Comparison of ENCODE assay signal across 30 mouse cellular contexts in the genomic region with DNA sequence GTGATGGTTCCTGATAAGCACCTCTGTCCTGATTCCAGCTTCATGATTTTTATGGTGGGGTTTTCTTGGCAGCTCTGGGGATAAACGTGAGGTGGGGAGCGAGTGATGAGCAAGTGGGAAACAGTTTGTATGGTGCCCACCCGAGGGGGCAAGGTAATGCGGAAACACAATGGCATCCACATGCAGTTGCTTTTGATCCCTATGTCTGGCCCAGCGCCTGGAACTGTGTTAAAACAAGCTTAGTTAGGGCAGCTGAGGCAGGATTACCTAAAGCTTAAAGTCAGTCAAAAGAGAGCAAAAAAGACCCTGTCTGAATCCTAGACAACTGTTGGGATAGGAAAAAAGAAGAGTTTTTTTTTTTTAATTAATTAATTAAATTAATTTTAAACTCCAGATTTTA. TPM values are rescaled to one million over a fixed set of nuclear protein-coding genes. Genes with fewer than 3 reads are reported as not detected.
A peak's percentile ranks its signal among the peaks of the same experiment; 100 is the strongest.
DNase-seq lines count a peak whose midpoint lies in the region; ATAC-seq and TF ChIP-seq lines count a peak whose summit lies in the region.
"Had no signal": no experiment of that assay in that cellular context is flagged by ENCODE, and none has a peak within 500 bp of the region (broad histone marks: within the 10 kb centered on the region; RNA-seq: fewer than 3 reads in every experiment).

No protein-coding gene starts in this region.

- H3K4me2 ChIP-seq in heart, embryonic 13.5 days = no peak overlapping the region
- H3K4me2 ChIP-seq in liver, embryonic 14.5 days (ENCODE audit: low read depth) = peak overlapping the region; percentile 55; the same call in 1 of the 2 replicates
- 0 out of 2 replicates have a peak overlapping the region, but pooled peaks have one; percentile 41 for H3K4me2 ChIP-seq in liver, embryonic 15.5 days
- no peak overlapping the region for H3K4me2 ChIP-seq in midbrain, embryonic 15.5 days
- no peak overlapping the region for H3K4me2 ChIP-seq in kidney, embryonic 15.5 days
- H3K4me2 ChIP-seq: embryonic facial prominence, embryonic 15.5 days; heart, embryonic 12.5 days; limb, embryonic 15.5 days; lung, embryonic 15.5 days; midbrain, embryonic 12.5 days; neural tube, embryonic 12.5 days had no signal

- H3K4me1 ChIP-seq in heart, embryonic 13.5 days = peaks cover 27% of the 10 kb centered on the region
- H3K4me1 ChIP-seq in liver, embryonic 14.5 days (replicated peaks; ENCODE audit: control insufficient read depth in 2 of 2, insufficient read depth in 2 of 2, low read length in 1 of 2) = peaks cover 13 to 24% of the 10 kb centered on the region in 2 experiments
- peaks cover 33% of the 10 kb centered on the region for H3K4me1 ChIP-seq in liver, embryonic 15.5 days (replicated peaks)
- peaks cover 5% of the 10 kb centered on the region; the same call in 1 of the 2 replicates for H3K4me1 ChIP-seq in midbrain, embryonic 15.5 days
- peaks cover 16% of the 10 kb centered on the region for H3K4me1 ChIP-seq in kidney, embryonic 15.5 days
- H3K4me1 ChIP-seq: neural tube, embryonic 12.5 days had no signal

- peaks cover 7% of the 10 kb centered on the region for H3K36me3 ChIP-seq in heart, embryonic 13.5 days
- peaks cover 16% of the 10 kb centered on the region for H3K36me3 ChIP-seq in liver, embryonic 14.5 days (replicated peaks; ENCODE audit: control insufficient read depth, insufficient read depth, low read depth)
- peaks cover 9% of the 10 kb centered on the region for H3K36me3 ChIP-seq in liver, embryonic 15.5 days (replicated peaks)
- H3K36me3 ChIP-seq in midbrain, embryonic 15.5 days (replicated peaks) = no peaks in the 10 kb centered on the region
- 0 out of 2 replicates have a peak, but pooled peaks cover 1% of the 10 kb centered on the region for H3K36me3 ChIP-seq in kidney, embryonic 15.5 days
- H3K36me3 ChIP-seq: embryonic facial prominence, embryonic 15.5 days; heart, embryonic 12.5 days; midbrain, embryonic 12.5 days; neural tube, embryonic 12.5 days had no signal

- no peaks in the 10 kb centered on the region for H3K9me3 ChIP-seq in heart, embryonic 13.5 days
- H3K9me3 ChIP-seq in liver, embryonic 14.5 days (ENCODE audit: control insufficient read depth, low read length) = no peaks in the 10 kb centered on the region
- H3K9me3 ChIP-seq in liver, embryonic 15.5 days (replicated peaks) = no peaks in the 10 kb centered on the region
- no peaks in the 10 kb centered on the region for H3K9me3 ChIP-seq in midbrain, embryonic 15.5 days
- H3K9me3 ChIP-seq in kidney, embryonic 15.5 days (replicated peaks) = no peaks in the 10 kb centered on the region
- H3K9me3 ChIP-seq: embryonic facial prominence, embryonic 10.5 days; embryonic facial prominence, embryonic 15.5 days; heart, embryonic 12.5 days; limb, embryonic 10.5 days; limb, embryonic 15.5 days; lung, embryonic 15.5 days; midbrain, embryonic 12.5 days; neural tube, embryonic 12.5 days had no signal

- H3K4me3 ChIP-seq in heart, embryonic 13.5 days = no peak overlapping the region
- H3K4me3 ChIP-seq in liver, embryonic 14.5 days (ENCODE audit: insufficient read depth in 1 of 2, low read depth in 2 of 2, low read length in 2 of 2) = no peak overlapping the region
- H3K4me3 ChIP-seq in liver, embryonic 15.5 days (replicated peaks) = no peak overlapping the region
- H3K4me3 ChIP-seq in midbrain, embryonic 15.5 days = no peak overlapping the region
- no peak overlapping the region for H3K4me3 ChIP-seq in kidney, embryonic 15.5 days (replicated peaks)
- H3K4me3 ChIP-seq: embryonic facial prominence, embryonic 10.5 days; embryonic facial prominence, embryonic 15.5 days; heart, embryonic 12.5 days; limb, embryonic 10.5 days; limb, embryonic 15.5 days; lung, embryonic 15.5 days; midbrain, embryonic 12.5 days; myocyte; neural tube, embryonic 12.5 days had no signal

- WGBS in heart, embryonic 13.5 days = 80% methylated on average over 5 of the region's 5 CpGs
- WGBS in liver, embryonic 14.5 days (ENCODE audit: insufficient replicate concordance) = 82% methylated on average over 5 of the region's 5 CpGs
- 87% methylated on average over 5 of the region's 5 CpGs for WGBS in liver, embryonic 15.5 days (ENCODE audit: insufficient replicate concordance)
- WGBS in midbrain, embryonic 15.5 days = 36% methylated on average over 5 of the region's 5 CpGs
- 87% methylated on average over 5 of the region's 5 CpGs for WGBS in kidney, embryonic 15.5 days

- no peak overlapping the region for H3K9ac ChIP-seq in heart, embryonic 13.5 days
- no peak overlapping the region for H3K9ac ChIP-seq in liver, embryonic 14.5 days (replicated peaks)
- no peak overlapping the region for H3K9ac ChIP-seq in liver, embryonic 15.5 days
- no peak overlapping the region for H3K9ac ChIP-seq in midbrain, embryonic 15.5 days
- no peak overlapping the region for H3K9ac ChIP-seq in kidney, embryonic 15.5 days
- H3K9ac ChIP-seq: embryonic facial prominence, embryonic 15.5 days; heart, embryonic 12.5 days; limb, embryonic 15.5 days; lung, embryonic 15.5 days; midbrain, embryonic 12.5 days; neural tube, embryonic 12.5 days had no signal

- no peak for TF ChIP-seq EP300 in liver, embryonic 14.5 days (IDR thresholded peaks at IDR 0.05; ENCODE audit: low read depth)

- no peak for ATAC-seq in heart, embryonic 13.5 days (ENCODE audit: extremely low read depth, insufficient number of reproducible peaks, low FRiP score, low TSS enrichment)
- ATAC-seq in liver, embryonic 14.5 days (ENCODE audit: insufficient read depth) = no peak
- ATAC-seq in liver, embryonic 15.5 days (ENCODE audit: insufficient read depth) = no peak
- ATAC-seq in midbrain, embryonic 15.5 days (replicated peaks) = peak; percentile 53
- no peak for ATAC-seq in kidney, embryonic 15.5 days (replicated peaks; ENCODE audit: low FRiP score)
- ATAC-seq: activated CD4-positive, CD25-positive, alpha-beta regulatory T cell, adult 4 months; intestine, embryonic 16.5 days had no signal

- DNase-seq in heart, adult 9 months (ENCODE audit: low spot score in 2 of 2) = no peak
- DNase-seq in liver, embryonic 14.5 days (ENCODE audit: low read depth in 3 of 3, low spot score in 3 of 3) = no peak
- DNase-seq in liver = no peak
- DNase-seq: adrenal gland, adult 2 months; adrenal gland, postnatal 36 days; B cell, adult 2 months; cerebellum, adult 8-10 months; cerebellum, postnatal 25 days; gastrocnemius, postnatal 14 days; heart, postnatal 10 days; kidney, postnatal 10 days; layer of hippocampus, adult 9-11 months; thymus, adult 2 months; thymus, postnatal 36 days had no signal

- TF ChIP-seq CTCF in liver, embryonic 14.5 days (IDR thresholded peaks at IDR 0.05; ENCODE audit: low read depth) = no peak

- H3K27me3 ChIP-seq in heart, embryonic 13.5 days (replicated peaks) = no peaks in the 10 kb centered on the region
- H3K27me3 ChIP-seq in liver, embryonic 14.5 days (ENCODE audit: control insufficient read depth, insufficient read depth, low read length) = no peaks in the 10 kb centered on the region
- H3K27me3 ChIP-seq in liver, embryonic 15.5 days = peaks cover 15% of the 10 kb centered on the region
- H3K27me3 ChIP-seq in midbrain, embryonic 15.5 days (replicated peaks) = no peaks in the 10 kb centered on the region
- H3K27me3 ChIP-seq in kidney, embryonic 15.5 days = no peaks in the 10 kb centered on the region
- H3K27me3 ChIP-seq: embryonic facial prominence, embryonic 15.5 days; heart, embryonic 12.5 days; limb, embryonic 15.5 days; lung, embryonic 15.5 days; neural tube, embryonic 12.5 days had no signal

- H3K27ac ChIP-seq in heart, embryonic 13.5 days (replicated peaks) = 0 out of 2 replicates have a peak overlapping the region, but pooled peaks have one; percentile 54
- H3K27ac ChIP-seq in liver, embryonic 14.5 days = peak overlapping the region; percentile 64
- H3K27ac ChIP-seq in liver, embryonic 15.5 days (replicated peaks) = peak overlapping the region; percentile 73
- no peak overlapping the region for H3K27ac ChIP-seq in midbrain, embryonic 15.5 days
- no peak overlapping the region for H3K27ac ChIP-seq in kidney, embryonic 15.5 days
- H3K27ac ChIP-seq: embryonic facial prominence, embryonic 10.5 days; embryonic facial prominence, embryonic 15.5 days; limb, embryonic 10.5 days; limb, embryonic 15.5 days; lung, embryonic 15.5 days; midbrain, embryonic 12.5 days; neural tube, embryonic 12.5 days had no signal

RNA-seq across cellular contexts. Expression of gene Slc43a3, which starts 1.3 kb away (rescaled TPM):
- polyA plus RNA-seq in heart, embryonic 13.5 days (2015; fragmentation: Nextera tagmentation; extraction: Ambion mirVana) = 36.2 and 37.0 TPM in 2 replicates
- 158 and 159 TPM in 2 replicates for polyA plus RNA-seq in liver, embryonic 14.5 days (2012; rRNA removed)
- polyA plus RNA-seq in liver, embryonic 14.5 days (2014; fragmentation: Nextera tagmentation; extraction: Ambion mirVana) = 113 and 124 TPM in 2 replicates
- polyA plus RNA-seq in liver, embryonic 15.5 days (2015; fragmentation: Nextera tagmentation; extraction: Ambion mirVana) = 113 and 114 TPM in 2 replicates
- polyA plus RNA-seq in midbrain, embryonic 15.5 days (2015; fragmentation: Nextera tagmentation; extraction: Ambion mirVana) = 3.8 and 5.6 TPM in 2 replicates
- polyA plus RNA-seq in kidney, embryonic 15.5 days (2015; fragmentation: Nextera tagmentation; extraction: Ambion mirVana) = 52.4 and 56.3 TPM in 2 replicates

RNA-seq across cellular contexts. Expression of gene Prg2, which starts 45.2 kb away (rescaled TPM):
- polyA plus RNA-seq in heart, embryonic 13.5 days (2015; fragmentation: Nextera tagmentation; extraction: Ambion mirVana) = 0.79 and 1.2 TPM in 2 replicates
- 33.3 and 62.4 TPM in 2 replicates for polyA plus RNA-seq in liver, embryonic 14.5 days (2012; rRNA removed)
- 17.9 and 21.8 TPM in 2 replicates for polyA plus RNA-seq in liver, embryonic 14.5 days (2014; fragmentation: Nextera tagmentation; extraction: Ambion mirVana)
- 26.7 and 68.4 TPM in 2 replicates for polyA plus RNA-seq in liver, embryonic 15.5 days (2015; fragmentation: Nextera tagmentation; extraction: Ambion mirVana)
- 0.35 and 0.42 TPM in 2 replicates for polyA plus RNA-seq in midbrain, embryonic 15.5 days (2015; fragmentation: Nextera tagmentation; extraction: Ambion mirVana)
- 0.27 and 0.77 TPM in 2 replicates for polyA plus RNA-seq in kidney, embryonic 15.5 days (2015; fragmentation: Nextera tagmentation; extraction: Ambion mirVana)
- polyA plus RNA-seq: adrenal gland, adult 2 months; embryonic facial prominence, embryonic 15.5 days; midbrain, embryonic 12.5 days; myocyte had no signal

RNA-seq across cellular contexts. Expression of gene Rtn4rl2, which starts 48.6 kb away (rescaled TPM):
- polyA plus RNA-seq in heart, embryonic 13.5 days (2015; fragmentation: Nextera tagmentation; extraction: Ambion mirVana) = 0.72 and 0.99 TPM in 2 replicates
- polyA plus RNA-seq in liver, embryonic 14.5 days (2012; rRNA removed) = 0.03 and 0.06 TPM in 2 replicates
- polyA plus RNA-seq in liver, embryonic 14.5 days (2014; fragmentation: Nextera tagmentation; extraction: Ambion mirVana) = 0.14 TPM in 1 of 2 replicates, not detected in the other
- polyA plus RNA-seq in liver, embryonic 15.5 days (2015; fragmentation: Nextera tagmentation; extraction: Ambion mirVana) = 0.09 TPM in 2 replicates
- polyA plus RNA-seq in midbrain, embryonic 15.5 days (2015; fragmentation: Nextera tagmentation; extraction: Ambion mirVana) = 4.9 and 6.0 TPM in 2 replicates
- polyA plus RNA-seq in kidney, embryonic 15.5 days (2015; fragmentation: Nextera tagmentation; extraction: Ambion mirVana) = 1.2 and 1.6 TPM in 2 replicates
- polyA plus RNA-seq: activated CD4-positive, CD25-positive, alpha-beta regulatory T cell, adult 4 months had no signal

RNA-seq across cellular contexts. Expression of gene Prg3, which starts 53.0 kb away (rescaled TPM):
- 0.16 and 0.20 TPM in 2 replicates for polyA plus RNA-seq in heart, embryonic 13.5 days (2015; fragmentation: Nextera tagmentation; extraction: Ambion mirVana)
- 2.6 and 4.4 TPM in 2 replicates for polyA plus RNA-seq in liver, embryonic 14.5 days (2012; rRNA removed)
- polyA plus RNA-seq in liver, embryonic 14.5 days (2014; fragmentation: Nextera tagmentation; extraction: Ambion mirVana) = 2.1 and 3.4 TPM in 2 replicates
- polyA plus RNA-seq in liver, embryonic 15.5 days (2015; fragmentation: Nextera tagmentation; extraction: Ambion mirVana) = 1.8 and 6.4 TPM in 2 replicates
- polyA plus RNA-seq in midbrain, embryonic 15.5 days (2015; fragmentation: Nextera tagmentation; extraction: Ambion mirVana) = not detected in 2 replicates
- polyA plus RNA-seq in kidney, embryonic 15.5 days (2015; fragmentation: Nextera tagmentation; extraction: Ambion mirVana) = not detected in 2 replicates
- polyA plus RNA-seq: activated CD4-positive, CD25-positive, alpha-beta regulatory T cell, adult 4 months; adrenal gland, adult 2 months; embryonic facial prominence, embryonic 10.5 days; embryonic facial prominence, embryonic 15.5 days; intestine, embryonic 16.5 days; large intestine, adult 2 months; limb, embryonic 15.5 days; lung, embryonic 15.5 days; midbrain, embryonic 12.5 days; myocyte had no signal

Comparison
In these comparisons a context has a peak if more than half of its experiments do, and no peak if none do; other contexts are left out.
1. H3K27ac ChIP-seq: peak in heart, embryonic 13.5 days (single experiment), liver, embryonic 14.5 days (single experiment) and liver, embryonic 15.5 days (single experiment); none in midbrain, embryonic 15.5 days (single experiment) and kidney, embryonic 15.5 days (single experiment).
2. H3K4me2 ChIP-seq: peak in liver, embryonic 14.5 days (single experiment) and liver, embryonic 15.5 days (single experiment); none in heart, embryonic 13.5 days (single experiment), midbrain, embryonic 15.5 days (single experiment) and kidney, embryonic 15.5 days (single experiment).